10 mouse cellular contexts compared by ENCODE assay signal in the genomic region with DNA sequence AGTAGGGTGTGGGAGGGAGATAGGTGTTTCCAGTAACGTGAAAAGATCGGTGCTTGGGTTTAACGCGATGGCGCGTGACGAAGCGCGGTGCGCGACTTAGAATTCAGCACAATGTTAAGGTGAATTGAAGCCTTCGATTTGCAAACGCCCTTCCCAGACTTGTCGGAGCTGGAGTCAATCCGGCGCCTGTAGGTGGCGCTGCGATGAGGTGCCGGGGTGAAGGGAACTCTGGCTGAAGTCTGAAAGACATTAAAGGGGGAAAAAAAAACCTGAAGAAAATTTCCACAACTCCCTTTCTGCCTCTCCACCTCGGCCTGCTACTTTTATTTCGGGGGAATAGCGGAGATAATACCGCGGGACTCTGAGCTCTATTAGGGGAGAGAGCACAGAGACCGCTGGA. TPM values are rescaled to one million over a fixed set of nuclear protein-coding genes. Genes with fewer than 3 reads are reported as not detected.
DNase-seq lines count a peak whose midpoint lies in the region; ATAC-seq and TF ChIP-seq lines count a peak whose summit lies in the region.
"Had no signal": no experiment of that assay in that cellular context is flagged by ENCODE, and none has a peak within 500 bp of the region (broad histone marks: within the 10 kb centered on the region; RNA-seq: fewer than 3 reads in every experiment).

No protein-coding gene starts in this region.

- H3K36me3 ChIP-seq in heart, embryonic 12.5 days, result no peaks in the 10 kb centered on the region
- H3K36me3 ChIP-seq in E14TG2a.4 (ENCODE audit: insufficient read depth, low read length), result no peaks in the 10 kb centered on the region
- no peaks in the 10 kb centered on the region for H3K36me3 ChIP-seq in limb, embryonic 13.5 days

- peak overlapping the region; percentile 19; the same call in 1 of the 2 replicates for H3K4me2 ChIP-seq in heart, embryonic 12.5 days
- peak overlapping the region; percentile 62 for H3K4me2 ChIP-seq in limb, embryonic 13.5 days (replicated peaks)

- under 1% methylated on average over 25 of the region's 25 CpGs for WGBS in heart, embryonic 12.5 days
- WGBS in limb, embryonic 13.5 days, result 0% methylated on average over 25 of the region's 25 CpGs

- H3K4me1 ChIP-seq in heart, embryonic 12.5 days (replicated peaks), result peaks cover 21% of the 10 kb centered on the region
- H3K4me1 ChIP-seq in E14TG2a.4 (replicated peaks; ENCODE audit: low read depth, low read length), result peaks cover 45% of the 10 kb centered on the region
- H3K4me1 ChIP-seq in limb, embryonic 13.5 days, result peaks cover 31% of the 10 kb centered on the region

- peaks cover 87% of the 10 kb centered on the region for H3K27me3 ChIP-seq in heart, embryonic 12.5 days (replicated peaks)
- H3K27me3 ChIP-seq in E14TG2a.4 (ENCODE audit: insufficient read depth, low read length), result peaks cover 90% of the 10 kb centered on the region
- H3K27me3 ChIP-seq in limb, embryonic 13.5 days, result peaks cover 95% of the 10 kb centered on the region

- H3K4me3 ChIP-seq in heart, embryonic 12.5 days, result 0 out of 2 replicates have a peak overlapping the region, but pooled peaks have one; percentile 15
- peak overlapping the region; percentile 32; the same call in 1 of the 2 replicates for H3K4me3 ChIP-seq in E14TG2a.4 (replicated peaks; ENCODE audit: low read length)
- peak overlapping the region; percentile 41 for H3K4me3 ChIP-seq in limb, embryonic 13.5 days

- peak; percentile 52 for TF ChIP-seq CTCF in E14TG2a.4 (conservative IDR thresholded peaks at IDR 0.05; ENCODE audit: low read length)

- DNase-seq in heart, adult 18-20 months, result no peak
- DNase-seq in embryo, embryonic 11.5 days (ENCODE audit: low read depth, low spot score), result peak; percentile 67
- DNase-seq in layer of hippocampus, adult 18-20 months (ENCODE audit: low spot score in 2 of 2), result no peak
- DNase-seq in gastrocnemius, adult 18-20 months (ENCODE audit: low spot score), result no peak
- DNase-seq in cerebellum, adult 18-20 months, result no peak

- no peak for ATAC-seq in heart, embryonic 12.5 days (ENCODE audit: insufficient number of reproducible peaks, low FRiP score)
- ATAC-seq in limb, embryonic 13.5 days (ENCODE audit: low FRiP score, low read depth), result peak; percentile 42; the same call in 1 of the 2 replicates
- ATAC-seq: Patski had no signal

- no peak overlapping the region for H3K27ac ChIP-seq in heart, embryonic 12.5 days (ENCODE audit: poor library complexity, severe bottlenecking)
- no peak overlapping the region for H3K27ac ChIP-seq in limb, embryonic 13.5 days

- no peaks in the 10 kb centered on the region for H3K9me3 ChIP-seq in heart, embryonic 12.5 days (replicated peaks)
- no peaks in the 10 kb centered on the region for H3K9me3 ChIP-seq in E14TG2a.4 (ENCODE audit: low read length)
- no peaks in the 10 kb centered on the region for H3K9me3 ChIP-seq in limb, embryonic 13.5 days

- H3K9ac ChIP-seq in heart, embryonic 12.5 days, result no peak overlapping the region
- H3K9ac ChIP-seq in limb, embryonic 13.5 days, result no peak overlapping the region

RNA-seq across cellular contexts. Expression of gene Pax9, which starts 1.8 kb away (rescaled TPM):
- polyA plus RNA-seq in heart, embryonic 12.5 days (2016; fragmentation: Nextera tagmentation; extraction: Ambion mirVana), result 0.06 TPM in 1 of 2 replicates, not detected in the other
- total RNA-seq in heart, adult 18-20 months (2021), result under 1 TPM; 0.07 to 0.64 TPM
- polyA plus RNA-seq in limb, embryonic 13.5 days (2015; fragmentation: Nextera tagmentation; extraction: Ambion mirVana), result 7.2 and 10.2 TPM in 2 replicates
- total RNA-seq in layer of hippocampus, adult 18-20 months (2021), result not detected
- under 1 TPM in 1 of 2 experiments, not detected in 1; 0.11 TPM for total RNA-seq in gastrocnemius, adult 18-20 months (2021)
- polyA plus RNA-seq: small intestine, adult 2 months had no signal
